Mouse (Mus musculus): ENCODE measurements around the gene Rpl13a.

- no peak for TF ChIP-seq CTCF (IDR thresholded peaks at IDR 0.05; ENCODE audit: control insufficient read depth, insufficient read depth, insufficient read length)
- no peak for TF ChIP-seq CEBPB (IDR thresholded peaks at IDR 0.05; ENCODE audit: low read depth)
- TF ChIP-seq MYOD1 (IDR thresholded peaks at IDR 0.05; ENCODE audit: control insufficient read depth, insufficient read length, low read depth) = no peak
- no peak for TF ChIP-seq USF1 (IDR thresholded peaks at IDR 0.05; ENCODE audit: low read depth)
Measured at GRCm38 (mm10) chr7:45135370-45135769, 6.8 kb upstream of the Rpl13a start.
